Mouse (Mus musculus) lung, postnatal 0 days (tissue): Measurements from ENCODE around the gene Polr3b. TPM values are rescaled to one million over a fixed set of nuclear protein-coding genes. Genes with fewer than 3 reads are reported as not detected.

ENCODE experiments used
- ATAC-seq: fragments of 200-750 bp; cut with Nextera tagmentation; 2 replicates; pipeline ENCODE4 v1.8.0; 2017; ENCODE audit warnings: moderate library complexity
- DNase-seq: peaks from one replicate; pipeline ENCODE4 v3.0.0-alpha.2; 2016; ENCODE audit warnings: low spot score
- H3K27ac ChIP-seq: fragments of 300-500 bp; sonication (generic); 2 replicates; pipeline ENCODE4 v1.5.1; 2014; ENCODE audit warnings: antibody characterized with exemption, mild to moderate bottlenecking, low read length, mixed read lengths
- H3K27me3 ChIP-seq: fragments of 300-500 bp; sonication (generic); replicated peaks from 2 replicates; pipeline ENCODE4 v1.6.1; 2014; ENCODE audit warnings: low read length, mixed read lengths; ENCODE audit not compliant: insufficient read depth
- H3K36me3 ChIP-seq: fragments of 300-500 bp; sonication (generic); 2 replicates; pipeline ENCODE4 v1.6.1; 2014; ENCODE audit warnings: low read length, mixed read lengths; ENCODE audit not compliant: insufficient read depth
- H3K4me1 ChIP-seq: fragments of 300-500 bp; sonication (generic); 2 replicates; pipeline ENCODE4 v1.6.1; 2014; ENCODE audit warnings: antibody characterized with exemption, low read depth, low read length, mixed read lengths; ENCODE audit not compliant: insufficient read depth
- H3K4me2 ChIP-seq: fragments of 300-500 bp; sonication (generic); replicated peaks from 2 replicates; pipeline ENCODE4 v1.6.1; 2014; ENCODE audit warnings: low read depth, mild to moderate bottlenecking, low read length, moderate library complexity, mixed read lengths
- H3K4me3 ChIP-seq: fragments of 300-500 bp; sonication (generic); 2 replicates; pipeline ENCODE4 v1.5.1; 2014; ENCODE audit warnings: low read depth, low read length
- H3K9ac ChIP-seq: fragments of 300-500 bp; sonication (generic); replicated peaks from 2 replicates; pipeline ENCODE4 v1.6.1; 2014; ENCODE audit warnings: low read depth, mild to moderate bottlenecking
- H3K9me3 ChIP-seq: fragments of 300-500 bp; sonication (generic); 2 replicates; pipeline ENCODE4 v1.6.1; 2016; ENCODE audit warnings: low read length, mixed read lengths
- CTCF ChIP-seq: IDR thresholded peaks from 2 replicates; pipeline ENCODE4 v1.5.1; 2016; ENCODE audit warnings: antibody characterized with exemption, mild to moderate bottlenecking
- EP300 ChIP-seq: IDR thresholded peaks from 2 replicates; pipeline ENCODE4 v1.6.1; 2016; ENCODE audit warnings: antibody characterized with exemption, mild to moderate bottlenecking, control low read depth
- WGBS: fragments of 180-500 bp; shearing (Covaris S2); extraction: QIAGEN DNeasy Blood & Tissue Kit; methylation state at CpG from one replicate; pipeline ENCODE4 v1.1.7; 2014; 5-methylcytosine and 5-hydroxymethylcytosine counted together
- polyA plus RNA-seq: library from polyadenylated mRNA; unstranded; fragments of >200 nt; fragmentation: Nextera tagmentation; extraction: Ambion mirVana; gene quantifications from 2 replicates; pipeline ENCODE4 v1.2.1, GENCODE M21; 2015

The Polr3b gene
- polyA plus RNA-seq, 1 experiment from 2014 or later = 6.2 TPM

GRCm38 (mm10) chr10:84639525-84640287, 17.6 kb downstream of the Polr3b start:
- Histone ChIP-seq H3K4me2 (no peak overlapping the region), H3K9me3 (no peaks in the 10 kb centered on the region), H3K4me1 (no peaks in the 10 kb centered on the region), H3K27me3 (no peaks in the 10 kb centered on the region), H3K9ac (no peak overlapping the region), H3K27ac (no peak overlapping the region), H3K4me3 (no peak overlapping the region), H3K36me3 (0 out of 2 replicates have a peak, but pooled peaks cover 5% of the 10 kb centered on the region)
- TF ChIP-seq EP300 = no peak
- TF ChIP-seq CTCF = no peak
- ATAC-seq (no peak), DNase-seq (no peak)
- 63% methylated on average over 4 of the region's 4 CpGs for WGBS

- Histone ChIP-seq H3K9ac (no peak overlapping the region), H3K36me3 (0 out of 2 replicates have a peak, but pooled peaks cover 5% of the 10 kb centered on the region), H3K27me3 (no peaks in the 10 kb centered on the region), H3K27ac (no peak overlapping the region), H3K4me1 (no peaks in the 10 kb centered on the region), H3K4me2 (no peak overlapping the region), H3K9me3 (no peaks in the 10 kb centered on the region), H3K4me3 (no peak overlapping the region)
- TF ChIP-seq CTCF = no peak
- TF ChIP-seq EP300 = no peak
- DNase-seq (no peak), ATAC-seq (no peak)
- 87% methylated on average over 7 of the region's 7 CpGs for WGBS
Observed at GRCm38 (mm10) chr10:84640861-84641260, 18.8 kb downstream of the Polr3b start.

- H3K9ac ChIP-seq = no peak overlapping the region
- WGBS = 55% methylated on average over 2 of the region's 2 CpGs
- no peak overlapping the region for H3K4me3 ChIP-seq
- H3K9me3 ChIP-seq = no peaks in the 10 kb centered on the region
- H3K36me3 ChIP-seq = 0 out of 2 replicates have a peak, but pooled peaks cover 5% of the 10 kb centered on the region
- DNase-seq = peak; percentile 51
- no peak overlapping the region for H3K27ac ChIP-seq
- H3K27me3 ChIP-seq = no peaks in the 10 kb centered on the region
- ATAC-seq = no peak
- no peak overlapping the region for H3K4me2 ChIP-seq
- no peak for TF ChIP-seq EP300
- peak; percentile 62 for TF ChIP-seq CTCF
- no peaks in the 10 kb centered on the region for H3K4me1 ChIP-seq
Observed at GRCm38 (mm10) chr10:84641576-84641975, 19.5 kb downstream of the Polr3b start.

DNA sequence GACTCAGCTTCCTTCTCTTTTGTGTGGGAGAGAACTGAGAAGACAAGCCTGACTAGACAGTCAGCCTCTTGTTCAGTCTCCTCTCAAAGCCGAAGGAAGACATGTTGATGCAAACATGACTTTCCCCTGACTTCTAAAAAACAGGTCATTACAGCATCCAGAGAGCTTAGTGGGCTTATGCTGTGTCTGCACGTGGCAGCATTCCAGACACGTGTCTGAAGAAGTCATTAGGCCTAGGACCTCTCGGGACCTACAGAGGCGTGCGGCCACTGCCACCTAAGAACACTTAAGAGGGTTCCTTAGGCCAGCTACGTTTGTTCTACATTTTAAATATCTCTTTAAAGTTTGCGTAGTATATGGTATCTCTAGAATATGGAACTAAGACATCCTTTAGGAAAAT, 23.8 kb downstream of the Polr3b start:
- no peaks in the 10 kb centered on the region for H3K27me3 ChIP-seq
- H3K9me3 ChIP-seq = no peaks in the 10 kb centered on the region
- DNase-seq (peak; percentile 11), ATAC-seq (peak; percentile 72)
- 53% methylated on average over 8 of the region's 8 CpGs for WGBS
- no peak for TF ChIP-seq EP300
- no peak for TF ChIP-seq CTCF
- H3K4me3 ChIP-seq = no peak overlapping the region
- no peak overlapping the region for H3K9ac ChIP-seq
- H3K4me1 ChIP-seq = 0 out of 2 replicates have a peak, but pooled peaks cover 4% of the 10 kb centered on the region
- H3K27ac ChIP-seq = 0 out of 2 replicates have a peak overlapping the region, but pooled peaks have one; percentile 47
- H3K4me2 ChIP-seq = no peak overlapping the region
- H3K36me3 ChIP-seq = 0 out of 2 replicates have a peak, but pooled peaks cover 4% of the 10 kb centered on the region

GRCm38 (mm10) chr10:84646506-84647102, 24.5 kb downstream of the Polr3b start:
- WGBS = 50% methylated on average over 12 of the region's 12 CpGs
- DNase-seq = peak; percentile 36
- Histone ChIP-seq H3K9me3 (no peaks in the 10 kb centered on the region), H3K27ac (0 out of 2 replicates have a peak overlapping the region, but pooled peaks have one; percentile 47), H3K4me2 (peak overlapping the region; percentile 14; the same call in 1 of the 2 replicates), H3K36me3 (0 out of 2 replicates have a peak, but pooled peaks cover 4% of the 10 kb centered on the region), H3K4me1 (0 out of 2 replicates have a peak, but pooled peaks cover 4% of the 10 kb centered on the region), H3K27me3 (no peaks in the 10 kb centered on the region), H3K4me3 (0 out of 2 replicates have a peak overlapping the region, but pooled peaks have one; percentile 8), H3K9ac (no peak overlapping the region)
- ATAC-seq = peak; percentile 60
- TF ChIP-seq EP300 (no peak), CTCF (no peak)

DNA sequence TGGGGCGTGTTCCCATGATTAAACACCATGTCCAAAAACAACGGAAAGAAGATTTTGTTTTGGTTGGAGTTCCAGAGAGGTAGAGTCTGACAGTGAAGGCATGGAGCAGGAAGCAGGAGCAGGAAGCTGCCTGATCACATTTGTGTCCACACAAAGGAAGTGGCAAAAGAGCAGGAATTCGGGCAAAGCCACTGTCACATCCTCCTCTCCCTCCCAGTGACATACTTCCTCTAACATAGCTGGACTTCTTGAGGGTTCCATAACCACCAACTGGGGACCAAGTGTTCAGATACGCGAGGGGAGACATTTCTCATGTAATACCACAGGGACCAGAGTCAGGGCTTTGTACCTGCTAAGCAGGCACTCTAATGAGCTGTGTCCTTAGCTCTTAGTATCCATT, 25.2 kb downstream of the Polr3b start:
- Histone ChIP-seq H3K9me3 (no peaks in the 10 kb centered on the region), H3K9ac (no peak overlapping the region), H3K27me3 (no peaks in the 10 kb centered on the region), H3K4me2 (no peak overlapping the region), H3K36me3 (0 out of 2 replicates have a peak, but pooled peaks cover 4% of the 10 kb centered on the region), H3K27ac (no peak overlapping the region), H3K4me1 (0 out of 2 replicates have a peak, but pooled peaks cover 4% of the 10 kb centered on the region), H3K4me3 (no peak overlapping the region)
- ATAC-seq (no peak), DNase-seq (no peak)
- WGBS = 73% methylated on average over 5 of the region's 5 CpGs
- TF ChIP-seq CTCF = no peak
- TF ChIP-seq EP300 = no peak
